Mouse (Mus musculus) erythroblast, embryonic 14.5 days (primary cell): ENCODE results near the gene Gm6793.

Source experiments
- GATA1 ChIP-seq: IDR thresholded peaks from 2 replicates; pipeline ENCODE4 v1.6.1; 2012; ENCODE audit warnings: low read length, inconsistent platforms, mixed read lengths
- TAL1 ChIP-seq: IDR thresholded peaks from 3 replicates; pipeline ENCODE4 v1.6.1; 2012; ENCODE audit warnings: low read length, inconsistent platforms, mixed read lengths

GRCm38 (mm10) chr8:111974138-111974537 is 40.7 kb downstream of the Gm6793 start:
- no peak for TF ChIP-seq TAL1
- no peak for TF ChIP-seq GATA1
